Comparison of ENCODE assay signal across 17 mouse cellular contexts in genomic region chr16:44486612-44487011, GRCm38 (mm10).
A peak's percentile ranks its signal among the peaks of the same experiment; 100 is the strongest.
DNase-seq lines count a peak whose midpoint lies in the region; ATAC-seq and TF ChIP-seq lines count a peak whose summit lies in the region.
"Had no signal": no experiment of that assay in that cellular context is flagged by ENCODE, and none has a peak within 500 bp of the region (broad histone marks: within the 10 kb centered on the region; RNA-seq: fewer than 3 reads in every experiment).

No protein-coding gene starts in this region.

- WGBS in forebrain, embryonic 14.5 days = 77% methylated on average over 9 of the region's 9 CpGs
- WGBS in forebrain, postnatal 0 days = 75% methylated on average over 9 of the region's 9 CpGs
- WGBS in midbrain, embryonic 10.5 days = 93% methylated on average over 9 of the region's 9 CpGs
- 78% methylated on average over 9 of the region's 9 CpGs for WGBS in midbrain, embryonic 15.5 days
- 94% methylated on average over 9 of the region's 9 CpGs for WGBS in limb, embryonic 10.5 days
- WGBS in liver, postnatal 0 days (ENCODE audit: insufficient replicate concordance) = 76% methylated on average over 9 of the region's 9 CpGs

- peak overlapping the region; percentile 44; the same call in 1 of the 2 replicates for H3K27ac ChIP-seq in forebrain, embryonic 14.5 days (ENCODE audit: low read depth, low read length)
- no peak overlapping the region for H3K27ac ChIP-seq in forebrain, postnatal 0 days (ENCODE audit: low read depth, low read length)
- H3K27ac ChIP-seq in midbrain, embryonic 10.5 days (replicated peaks) = peak overlapping the region; percentile 55
- no peak overlapping the region for H3K27ac ChIP-seq in midbrain, embryonic 15.5 days
- peak overlapping the region; percentile 7; the same call in 1 of the 2 replicates for H3K27ac ChIP-seq in limb, embryonic 10.5 days
- H3K27ac ChIP-seq in liver, postnatal 0 days (ENCODE audit: low read depth) = no peak overlapping the region
- H3K27ac ChIP-seq: liver, embryonic 12.5 days; neural tube, embryonic 12.5 days had no signal

- no peaks in the 10 kb centered on the region for H3K9me3 ChIP-seq in forebrain, embryonic 14.5 days (replicated peaks; ENCODE audit: control insufficient read depth, low read length)
- no peaks in the 10 kb centered on the region for H3K9me3 ChIP-seq in forebrain, postnatal 0 days (ENCODE audit: low read length)
- no peaks in the 10 kb centered on the region for H3K9me3 ChIP-seq in midbrain, embryonic 10.5 days (replicated peaks)
- H3K9me3 ChIP-seq in midbrain, embryonic 15.5 days = no peaks in the 10 kb centered on the region
- no peaks in the 10 kb centered on the region for H3K9me3 ChIP-seq in limb, embryonic 10.5 days (replicated peaks)
- no peaks in the 10 kb centered on the region for H3K9me3 ChIP-seq in liver, postnatal 0 days (ENCODE audit: low read length)
- H3K9me3 ChIP-seq: hindbrain, embryonic 15.5 days; liver, embryonic 12.5 days; neural tube, embryonic 12.5 days had no signal

- no peak for TF ChIP-seq POLR2A in brain, embryonic 14.5 days (IDR thresholded peaks at IDR 0.05; ENCODE audit: borderline replicate concordance, extremely low read depth, insufficient read depth, insufficient read length, poor library complexity, severe bottlenecking)

- TF ChIP-seq EP300 in liver, postnatal 0 days (IDR thresholded peaks at IDR 0.05; ENCODE audit: low read depth) = no peak

- no peak for DNase-seq in forebrain, embryonic 14.5 days (ENCODE audit: low spot score)
- no peak for DNase-seq in forebrain, postnatal 0 days
- peak; percentile 12 for DNase-seq in midbrain, embryonic 10.5 days (ENCODE audit: low spot score)
- DNase-seq in brain, embryonic 14.5 days (ENCODE audit: low read depth) = peak; percentile 46
- no peak for DNase-seq in limb, embryonic 10.5 days (ENCODE audit: low spot score)
- DNase-seq in liver, postnatal 0 days = no peak
- no peak for DNase-seq in gastrocnemius, postnatal 36 days
- DNase-seq: adrenal gland, adult 8-10 months; gastrocnemius, postnatal 25 days; kidney, adult 11 months; kidney, postnatal 10 days; right cerebral cortex, postnatal 4 days; thymus, adult 2 months had no signal

- no peaks in the 10 kb centered on the region for H3K27me3 ChIP-seq in forebrain, embryonic 14.5 days (replicated peaks; ENCODE audit: control insufficient read depth, insufficient read depth, low read length)
- no peaks in the 10 kb centered on the region for H3K27me3 ChIP-seq in forebrain, postnatal 0 days (ENCODE audit: insufficient read depth, low read length)
- H3K27me3 ChIP-seq in midbrain, embryonic 10.5 days (ENCODE audit: low read depth, poor library complexity, severe bottlenecking) = 0 out of 2 replicates have a peak, but pooled peaks cover 3% of the 10 kb centered on the region
- H3K27me3 ChIP-seq in midbrain, embryonic 15.5 days (replicated peaks) = no peaks in the 10 kb centered on the region
- H3K27me3 ChIP-seq in limb, embryonic 10.5 days (ENCODE audit: low read depth, poor library complexity, severe bottlenecking) = no peaks in the 10 kb centered on the region
- H3K27me3 ChIP-seq in liver, postnatal 0 days (ENCODE audit: insufficient read depth, low read length) = no peaks in the 10 kb centered on the region
- H3K27me3 ChIP-seq: hindbrain, embryonic 15.5 days; neural tube, embryonic 12.5 days had no signal

- no peak overlapping the region for H3K9ac ChIP-seq in forebrain, embryonic 14.5 days (ENCODE audit: low read length)
- H3K9ac ChIP-seq in forebrain, postnatal 0 days = no peak overlapping the region
- no peak overlapping the region for H3K9ac ChIP-seq in midbrain, embryonic 15.5 days
- no peak overlapping the region for H3K9ac ChIP-seq in liver, postnatal 0 days (replicated peaks)
- H3K9ac ChIP-seq: hindbrain, embryonic 15.5 days; liver, embryonic 12.5 days; neural tube, embryonic 12.5 days had no signal

- peaks cover 5% of the 10 kb centered on the region; the same call in 1 of the 2 replicates for H3K4me1 ChIP-seq in forebrain, embryonic 14.5 days (ENCODE audit: control insufficient read depth, insufficient read depth, low read length)
- H3K4me1 ChIP-seq in forebrain, postnatal 0 days (ENCODE audit: insufficient read depth) = no peaks in the 10 kb centered on the region
- peaks cover 29% of the 10 kb centered on the region for H3K4me1 ChIP-seq in midbrain, embryonic 10.5 days
- H3K4me1 ChIP-seq in midbrain, embryonic 15.5 days = peaks cover 7% of the 10 kb centered on the region
- no peaks in the 10 kb centered on the region for H3K4me1 ChIP-seq in limb, embryonic 10.5 days
- no peaks in the 10 kb centered on the region for H3K4me1 ChIP-seq in liver, postnatal 0 days (ENCODE audit: insufficient read depth)
- H3K4me1 ChIP-seq: liver, embryonic 12.5 days had no signal

- no peak for ATAC-seq in forebrain, embryonic 14.5 days
- no peak for ATAC-seq in forebrain, postnatal 0 days
- ATAC-seq in midbrain, embryonic 15.5 days (replicated peaks) = no peak
- no peak for ATAC-seq in liver, postnatal 0 days
- ATAC-seq: liver, embryonic 12.5 days had no signal

- no peak for TF ChIP-seq CTCF in forebrain, postnatal 0 days (IDR thresholded peaks at IDR 0.05; ENCODE audit: low read depth)
- TF ChIP-seq CTCF in brain, embryonic 14.5 days (IDR thresholded peaks at IDR 0.05; ENCODE audit: borderline replicate concordance, extremely low read depth, insufficient read depth, insufficient read length) = no peak
- no peak for TF ChIP-seq CTCF in liver, postnatal 0 days (IDR thresholded peaks at IDR 0.05; ENCODE audit: low read depth)

- peaks cover 69% of the 10 kb centered on the region for H3K36me3 ChIP-seq in forebrain, embryonic 14.5 days (ENCODE audit: control insufficient read depth, insufficient read depth, low read length)
- no peaks in the 10 kb centered on the region for H3K36me3 ChIP-seq in forebrain, postnatal 0 days (ENCODE audit: insufficient read depth)
- H3K36me3 ChIP-seq in midbrain, embryonic 10.5 days = peaks cover 96% of the 10 kb centered on the region
- H3K36me3 ChIP-seq in midbrain, embryonic 15.5 days (replicated peaks) = 0 out of 2 replicates have a peak, but pooled peaks cover 2% of the 10 kb centered on the region
- peaks cover 86% of the 10 kb centered on the region for H3K36me3 ChIP-seq in limb, embryonic 10.5 days
- no peaks in the 10 kb centered on the region for H3K36me3 ChIP-seq in liver, postnatal 0 days (replicated peaks; ENCODE audit: insufficient read depth, low read length)
- H3K36me3 ChIP-seq: liver, embryonic 12.5 days had no signal

- intact Hi-C loops in gastrocnemius, postnatal 36 days (cut with DNase I) = loop anchor here (2.0 to 10.0 kb wide), 3 partner anchors 71 to 218 kb away; partner anchors contain the start of gene Boc

- no peak overlapping the region for H3K4me2 ChIP-seq in forebrain, embryonic 14.5 days (ENCODE audit: low read length)
- no peak overlapping the region for H3K4me2 ChIP-seq in forebrain, postnatal 0 days (ENCODE audit: low read depth)
- no peak overlapping the region for H3K4me2 ChIP-seq in midbrain, embryonic 15.5 days
- no peak overlapping the region for H3K4me2 ChIP-seq in liver, postnatal 0 days (ENCODE audit: low read depth, low read length)
- H3K4me2 ChIP-seq: hindbrain, embryonic 15.5 days; liver, embryonic 12.5 days; neural tube, embryonic 12.5 days had no signal

- no peak overlapping the region for H3K4me3 ChIP-seq in forebrain, embryonic 14.5 days (ENCODE audit: low read depth, low read length)
- no peak overlapping the region for H3K4me3 ChIP-seq in forebrain, postnatal 0 days (ENCODE audit: low read depth, low read length)
- no peak overlapping the region for H3K4me3 ChIP-seq in midbrain, embryonic 10.5 days
- no peak overlapping the region for H3K4me3 ChIP-seq in midbrain, embryonic 15.5 days
- no peak overlapping the region for H3K4me3 ChIP-seq in limb, embryonic 10.5 days
- no peak overlapping the region for H3K4me3 ChIP-seq in liver, postnatal 0 days (ENCODE audit: low read depth, low read length)
- H3K4me3 ChIP-seq: hindbrain, embryonic 15.5 days; liver, embryonic 12.5 days; neural tube, embryonic 12.5 days had no signal

Comparison
In these comparisons a context has a peak if more than half of its experiments do, and no peak if none do; other contexts are left out.
1. H3K27ac ChIP-seq: peak in forebrain, embryonic 14.5 days (single experiment), midbrain, embryonic 10.5 days (single experiment) and limb, embryonic 10.5 days (single experiment); none in forebrain, postnatal 0 days (single experiment), midbrain, embryonic 15.5 days (single experiment) and liver, postnatal 0 days (single experiment).
2. DNase-seq: peak in midbrain, embryonic 10.5 days (single experiment) and brain, embryonic 14.5 days (single experiment); none in forebrain, embryonic 14.5 days (single experiment), forebrain, postnatal 0 days (single experiment), limb, embryonic 10.5 days (single experiment), liver, postnatal 0 days (single experiment) and gastrocnemius, postnatal 36 days (0 of 2).